Mouse (Mus musculus) thymus, adult 2 months (tissue): ENCODE results near the gene Cyp4a12a. TPM values are rescaled to one million over a fixed set of nuclear protein-coding genes. Genes with fewer than 3 reads are reported as not detected.
"Not testable (repeated sequence)": the region's sequence is repeated elsewhere in the genome, so short reads cannot be mapped to it uniquely, and the experiment has no call there.

Experiments used
- DNase-seq: peaks from one replicate; pipeline ENCODE4 v3.0.0; 2021
- H3K27ac ChIP-seq: fragments of 200-500 bp; 2 replicates; pipeline ENCODE4 v1.5.1; 2012; ENCODE audit warnings: low read length, control low read depth; ENCODE audit not compliant: control insufficient read depth, insufficient read depth
- H3K27me3 ChIP-seq: fragments of 200-500 bp; 2 replicates; pipeline ENCODE4 v1.6.1; 2012; ENCODE audit warnings: mild to moderate bottlenecking, low read length, moderate library complexity, mixed read lengths; ENCODE audit not compliant: control insufficient read depth, insufficient read depth
- H3K36me3 ChIP-seq: fragments of 200-500 bp; 2 replicates; pipeline ENCODE4 v1.6.1; 2012; ENCODE audit warnings: mild to moderate bottlenecking, low read length, moderate library complexity; ENCODE audit not compliant: control insufficient read depth, insufficient read depth
- H3K4me1 ChIP-seq: fragments of 200-500 bp; replicated peaks from 2 replicates; pipeline ENCODE4 v1.6.1; 2012; ENCODE audit warnings: low read length; ENCODE audit not compliant: control insufficient read depth, insufficient read depth
- H3K4me3 ChIP-seq: fragments of 200-500 bp; 2 replicates; pipeline ENCODE4 v1.5.1; 2012; ENCODE audit warnings: mild to moderate bottlenecking, low read length, control low read depth, moderate library complexity; ENCODE audit not compliant: control insufficient read depth, insufficient read depth
- CTCF ChIP-seq: fragments of 200-500 bp; IDR thresholded peaks from 2 replicates; pipeline ENCODE4 v1.5.1; 2012; ENCODE audit warnings: mild to moderate bottlenecking, control low read depth, low read length, moderate library complexity, borderline replicate concordance; ENCODE audit not compliant: control insufficient read depth, poor library complexity, insufficient read depth; ENCODE audit errors: extremely low read depth
- POLR2A ChIP-seq: fragments of 200-500 bp; IDR thresholded peaks from 2 replicates; pipeline ENCODE4 v1.6.1; 2012; ENCODE audit warnings: mild to moderate bottlenecking, low read length, control low read depth, moderate library complexity; ENCODE audit not compliant: control insufficient read depth, poor library complexity, insufficient read depth; ENCODE audit errors: extremely low read depth
- WGBS: fragments of 180-500 bp; shearing (Covaris S2); methylation state at CpG from one replicate; pipeline ENCODE4 v1.1.7; 2018; 5-methylcytosine and 5-hydroxymethylcytosine counted together
- polyA plus RNA-seq: library from polyadenylated mRNA; depleted of rRNA; stranded (reverse); fragments of >200 nt; gene quantifications from 2 replicates; pipeline ENCODE4 v1.2.3, GENCODE M21; 2012; rRNA removed

The Cyp4a12a gene
- 0.12 TPM in 1 of 2 replicates, not detected in the other for polyA plus RNA-seq

GRCm38 (mm10) chr4:115298746-115299145, at the start of gene Cyp4a12a:
Cyp4a12a (plus strand) TSS chr4:115299046.
- DNase-seq, H3K4me1 ChIP-seq, H3K36me3 ChIP-seq, H3K27ac ChIP-seq, H3K4me3 ChIP-seq, H3K27me3 ChIP-seq: not testable (repeated sequence)

- H3K36me3 ChIP-seq, H3K4me1 ChIP-seq, DNase-seq, H3K27me3 ChIP-seq, H3K4me3 ChIP-seq, H3K27ac ChIP-seq: not testable (repeated sequence)
- WGBS: 92% methylated on average over 3 of the region's 4 CpGs
Measured at GRCm38 (mm10) chr4:115264687-115265569, 33.9 kb upstream of the Cyp4a12a start.

- DNase-seq, H3K4me3 ChIP-seq, H3K27ac ChIP-seq, H3K36me3 ChIP-seq, H3K4me1 ChIP-seq, H3K27me3 ChIP-seq: not testable (repeated sequence)
- WGBS: 92% methylated on average over 2 of the region's 3 CpGs
Measured at GRCm38 (mm10) chr4:115278215-115278982, 20.4 kb upstream of the Cyp4a12a start.

- no peaks in the 10 kb centered on the region for H3K27me3 ChIP-seq
- H3K4me3 ChIP-seq: no peak overlapping the region
- no peak overlapping the region for H3K27ac ChIP-seq
- H3K4me1 ChIP-seq: no peaks in the 10 kb centered on the region
- no peak for DNase-seq
- no peaks in the 10 kb centered on the region for H3K36me3 ChIP-seq
- TF ChIP-seq CTCF (no peak), POLR2A (no peak)
Measured at GRCm38 (mm10) chr4:115280342-115280741, 18.5 kb upstream of the Cyp4a12a start.

GRCm38 (mm10) chr4:115280779-115281178, 18.1 kb upstream of the Cyp4a12a start:
- Histone ChIP-seq H3K27ac (peak overlapping the region; percentile 68; the same call in 1 of the 2 replicates), H3K4me3 (peak overlapping the region; percentile 12)
- not testable (repeated sequence) for DNase-seq, H3K36me3 ChIP-seq, H3K27me3 ChIP-seq, H3K4me1 ChIP-seq
- WGBS: 51% methylated on average over 10 of the region's 10 CpGs

GRCm38 (mm10) chr4:115281231-115281767, 17.5 kb upstream of the Cyp4a12a start:
- H3K27ac ChIP-seq: peak overlapping the region; percentile 68; the same call in 1 of the 2 replicates
- H3K36me3 ChIP-seq, H3K27me3 ChIP-seq, H3K4me1 ChIP-seq, DNase-seq: not testable (repeated sequence)
- 51% methylated on average over 23 of the region's 23 CpGs for WGBS
- peak overlapping the region; percentile 12; the same call in 1 of the 2 replicates for H3K4me3 ChIP-seq

- H3K36me3 ChIP-seq, H3K4me1 ChIP-seq, H3K27me3 ChIP-seq, DNase-seq, H3K4me3 ChIP-seq, H3K27ac ChIP-seq: not testable (repeated sequence)
Measured at GRCm38 (mm10) chr4:115325722-115326121, 26.9 kb downstream of the Cyp4a12a start.

- DNase-seq, H3K4me3 ChIP-seq, H3K27me3 ChIP-seq, H3K27ac ChIP-seq, H3K36me3 ChIP-seq, H3K4me1 ChIP-seq: not testable (repeated sequence)
- 54% methylated on average over 3 of the region's 3 CpGs for WGBS
Measured at GRCm38 (mm10) chr4:115365624-115366023, 66.8 kb downstream of the Cyp4a12a start.

GRCm38 (mm10) chr4:115368067-115368466, 69.2 kb downstream of the Cyp4a12a start:
- not testable (repeated sequence) for H3K4me1 ChIP-seq, H3K4me3 ChIP-seq, H3K27ac ChIP-seq, H3K36me3 ChIP-seq, H3K27me3 ChIP-seq, DNase-seq
